Mouse (Mus musculus) gonadal fat pad, adult 2 months (tissue): Measurements from ENCODE around the gene Zfp750. TPM values are rescaled to one million over a fixed set of nuclear protein-coding genes. Genes with fewer than 3 reads are reported as not detected.

Experiments
- DNase-seq: peaks from one replicate; pipeline ENCODE4 v3.0.0-alpha.2; 2012; ENCODE audit warnings: low read depth
- polyA plus RNA-seq: library from polyadenylated mRNA; depleted of rRNA; stranded (reverse); fragments of >200 nt; gene quantifications from 2 replicates; pipeline ENCODE4 v1.2.3, GENCODE M21; 2012

Zfp750 gene
- polyA plus RNA-seq, 1 experiment, result 6.7 TPM

DNA sequence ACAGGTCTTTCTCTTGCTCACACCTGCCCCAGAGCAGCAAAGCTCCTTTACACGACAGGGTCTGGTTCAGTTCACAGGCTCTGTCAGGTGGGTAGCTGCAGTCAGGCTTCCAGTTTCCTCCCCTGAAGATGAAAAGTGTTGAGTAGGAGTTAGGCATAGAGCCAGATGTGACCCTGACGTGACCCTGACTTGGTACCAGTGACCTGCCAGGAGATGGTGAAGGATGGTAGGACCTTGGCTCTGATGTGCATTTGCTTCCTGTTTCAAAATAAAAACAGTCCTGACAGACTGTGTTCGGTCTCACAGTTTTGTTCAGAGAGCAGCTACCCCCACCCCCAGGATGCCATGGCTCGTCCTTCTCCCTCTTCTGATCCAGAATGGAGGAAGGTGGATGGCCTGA lies 23.3 kb upstream of the Zfp750 start:
- DNase-seq, result no peak

DNA sequence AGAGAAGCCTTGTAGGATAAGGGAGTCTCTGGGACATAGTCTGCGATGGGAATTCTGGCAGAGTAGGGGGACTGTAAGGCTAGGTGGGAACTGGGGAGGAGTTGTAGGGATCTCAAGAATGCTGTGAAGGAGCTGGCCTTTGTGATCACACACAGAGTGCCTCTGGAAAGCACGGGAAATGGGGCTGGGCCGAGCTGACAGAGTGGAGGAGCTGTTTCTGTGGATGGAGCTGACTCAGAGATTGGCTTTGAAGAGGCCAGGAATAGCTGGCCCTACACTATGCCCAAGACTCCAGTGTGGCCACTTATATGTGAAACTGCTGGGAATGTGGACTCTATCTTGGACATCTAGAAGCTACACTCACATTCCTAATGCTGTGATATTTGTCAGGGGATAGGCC lies 17.4 kb upstream of the Zfp750 start:
- DNase-seq, result no peak

DNA sequence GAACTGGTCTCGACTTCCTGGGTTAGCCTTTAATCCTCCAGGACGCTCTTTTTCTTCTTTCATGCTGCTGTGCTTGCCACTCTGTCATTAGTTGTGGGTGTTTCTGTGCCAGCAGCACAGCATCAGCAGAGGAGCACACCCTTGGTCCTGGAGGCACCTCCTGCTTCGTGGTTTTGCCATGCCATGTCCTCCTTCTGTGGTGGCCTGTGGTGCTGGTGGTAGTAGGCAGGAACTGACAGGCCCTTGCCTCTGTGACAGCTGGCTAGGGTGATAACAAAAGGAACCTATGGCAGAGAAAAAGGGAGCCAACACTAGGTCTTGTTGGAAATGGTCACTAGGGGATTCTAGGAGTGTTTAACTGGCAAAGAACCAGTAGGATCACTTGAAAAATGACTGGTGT lies 10.6 kb upstream of the Zfp750 start:
- DNase-seq, result no peak

DNA sequence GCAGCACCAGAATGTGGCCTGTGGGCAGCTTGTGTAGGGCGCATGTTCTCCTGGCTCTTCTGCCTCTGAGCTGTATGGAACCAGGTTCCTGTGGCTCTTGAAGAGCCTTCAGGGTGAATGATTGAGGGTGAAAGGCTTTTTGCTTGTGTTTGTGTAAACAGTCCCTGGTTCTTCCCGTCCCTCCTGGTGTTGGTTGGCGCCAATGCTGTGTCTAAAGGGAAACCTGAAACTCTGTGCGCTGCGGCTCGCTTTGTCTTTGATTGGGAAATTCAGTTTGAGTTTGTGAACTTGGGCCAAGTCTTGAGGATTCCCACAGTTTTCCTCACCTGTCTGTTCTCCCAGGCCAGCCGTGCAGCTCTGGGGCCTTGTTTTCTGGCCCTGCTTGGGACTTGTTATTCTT lies 5.1 kb upstream of the Zfp750 start:
- DNase-seq, result no peak

DNA sequence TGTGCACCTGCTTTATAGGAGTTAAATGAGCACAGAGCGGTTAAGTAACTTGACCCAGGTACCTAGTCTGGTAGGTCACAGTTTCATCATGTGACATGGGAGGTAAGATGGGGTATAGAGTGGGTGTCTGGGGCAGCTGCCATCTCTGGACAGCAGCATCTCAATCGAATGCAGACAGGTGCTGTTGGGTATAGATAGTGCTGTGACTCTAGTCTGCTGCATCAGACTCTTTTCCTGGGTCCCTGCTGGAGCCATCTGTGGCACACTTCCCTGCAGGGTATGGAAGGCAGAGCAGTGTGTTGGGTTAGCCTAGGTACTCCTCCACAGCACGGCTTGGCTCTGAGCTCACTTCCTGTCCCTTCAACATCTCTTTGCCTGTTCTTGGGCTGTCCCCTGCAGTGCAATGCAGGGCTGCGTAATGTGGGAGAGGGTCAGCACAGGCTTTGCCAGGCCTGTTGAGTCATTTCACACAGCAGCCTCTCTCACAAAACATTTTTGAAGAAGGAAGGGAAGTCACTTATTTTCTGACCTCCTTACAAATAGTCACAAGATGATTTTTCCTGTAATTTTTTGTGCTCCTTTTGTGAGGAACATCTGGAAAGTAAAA lies 3.1 kb upstream of the Zfp750 start:
- no peak for DNase-seq

DNA sequence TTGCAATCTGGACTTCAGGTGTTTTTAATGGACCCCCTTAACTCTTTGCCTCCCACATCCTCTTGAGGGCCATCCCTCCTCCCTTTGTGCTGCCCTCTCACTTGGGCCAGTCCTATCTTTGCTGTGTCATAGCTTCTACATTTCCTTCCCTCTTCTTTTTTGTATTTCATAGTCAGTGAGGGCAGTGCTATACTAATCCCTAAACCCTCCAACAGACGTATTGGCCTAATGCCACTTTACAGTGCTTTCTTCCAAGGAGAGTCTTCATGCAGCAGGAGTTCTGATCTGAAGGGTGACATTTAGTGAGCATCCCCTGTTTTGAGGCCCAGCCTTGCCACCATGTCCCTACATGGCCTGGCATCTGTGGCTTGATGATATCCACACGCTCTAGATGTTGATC lies 1.6 kb upstream of the Zfp750 start:
- DNase-seq, result no peak

DNA sequence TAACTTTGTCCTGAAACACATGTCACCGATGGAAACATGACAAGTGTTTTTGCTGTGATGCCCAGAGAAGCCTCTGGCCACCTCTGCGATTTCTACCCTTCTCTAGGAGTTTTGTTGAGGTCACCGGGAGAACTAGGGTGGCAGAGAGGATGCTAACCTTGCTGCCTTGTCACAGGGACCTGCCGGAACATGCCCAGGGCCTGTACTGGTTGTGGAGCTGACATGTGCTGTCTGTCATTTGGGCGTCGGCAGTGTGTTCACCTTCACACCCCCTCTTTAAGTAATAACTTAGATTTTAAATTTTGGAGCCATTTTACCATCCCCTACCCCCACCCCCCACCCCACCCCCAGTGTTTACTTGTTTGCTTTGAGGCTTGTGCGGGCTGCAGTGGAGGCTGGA lies 570 bp upstream of the Zfp750 start:
- no peak for DNase-seq

DNA sequence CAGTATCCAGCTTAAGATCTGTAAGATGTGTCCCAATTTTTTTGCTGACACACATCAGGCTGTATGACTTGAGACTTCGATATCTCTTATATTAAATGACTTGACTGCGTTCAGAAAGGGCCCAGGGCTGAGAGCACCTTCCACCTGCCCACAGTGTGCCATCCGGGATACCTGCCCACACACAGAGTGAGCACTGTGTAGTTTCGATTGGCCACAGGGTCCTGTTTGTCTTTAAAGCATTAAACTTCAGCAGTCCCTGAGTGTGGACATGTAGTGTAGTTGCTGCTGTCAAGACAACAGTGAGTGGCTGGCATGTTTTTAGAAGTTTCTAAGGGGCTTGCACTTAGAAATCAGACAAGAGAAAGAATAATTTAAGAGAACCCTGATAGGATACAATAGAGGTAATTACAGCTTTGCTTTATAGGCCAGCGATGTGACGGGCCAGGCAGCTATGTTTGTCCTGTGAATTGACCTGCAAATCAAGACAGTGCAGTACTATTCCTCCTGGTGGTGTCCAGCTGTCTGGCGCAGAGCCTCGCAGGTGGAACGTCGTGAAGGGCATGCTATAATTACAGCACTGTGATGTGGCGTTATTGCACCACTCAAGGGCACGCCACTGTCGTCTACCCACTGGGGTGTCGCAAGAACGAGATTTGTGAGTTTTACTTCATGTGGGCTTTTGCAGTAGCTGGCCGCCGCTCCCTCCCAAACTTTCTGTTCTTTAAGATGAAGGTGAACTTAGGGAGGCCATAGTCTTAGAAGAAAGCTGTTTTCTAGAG lies 1.3 kb downstream of the Zfp750 start:
- peak; percentile 61 for DNase-seq

DNA sequence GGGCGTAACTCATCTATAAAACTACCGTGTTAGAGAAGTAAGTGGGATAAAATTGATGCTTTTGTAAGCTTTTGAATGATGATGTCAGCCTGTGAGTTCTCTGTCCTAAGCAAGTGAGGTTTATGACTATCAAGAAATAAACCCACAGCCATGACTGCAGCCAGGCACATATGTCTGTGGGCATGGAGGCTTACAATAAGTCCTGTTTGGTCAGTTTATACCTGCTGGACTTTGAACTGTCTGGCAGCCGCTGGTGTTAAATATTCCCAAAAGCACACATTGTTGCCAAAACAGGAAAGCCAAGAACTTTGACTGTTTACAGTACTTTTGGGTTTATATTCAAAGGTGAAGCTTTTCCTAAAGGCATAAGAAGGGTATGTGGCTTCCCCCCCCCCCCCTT lies 2.2 kb downstream of the Zfp750 start:
- DNase-seq, result peak; percentile 56

DNA sequence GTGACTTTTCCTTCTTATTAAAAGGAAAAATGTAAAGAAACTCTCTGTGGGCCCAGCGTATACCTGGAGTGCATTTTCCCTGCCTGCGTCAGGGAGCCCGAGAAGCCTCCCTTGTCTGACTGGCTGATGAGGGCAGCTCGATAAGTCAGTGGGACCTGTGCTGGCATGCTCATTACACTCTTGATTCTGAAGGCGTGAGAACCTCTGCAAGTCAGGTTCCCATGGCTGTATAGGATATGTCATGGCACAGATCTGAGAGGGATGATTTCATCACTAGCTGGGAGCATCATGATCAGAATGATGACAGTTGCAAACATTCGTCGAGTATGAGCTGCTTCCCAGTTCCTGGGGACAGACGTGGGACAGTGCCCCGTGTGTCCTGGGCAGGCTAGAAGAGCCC lies 3.1 kb downstream of the Zfp750 start:
- DNase-seq, result peak; percentile 88

DNA sequence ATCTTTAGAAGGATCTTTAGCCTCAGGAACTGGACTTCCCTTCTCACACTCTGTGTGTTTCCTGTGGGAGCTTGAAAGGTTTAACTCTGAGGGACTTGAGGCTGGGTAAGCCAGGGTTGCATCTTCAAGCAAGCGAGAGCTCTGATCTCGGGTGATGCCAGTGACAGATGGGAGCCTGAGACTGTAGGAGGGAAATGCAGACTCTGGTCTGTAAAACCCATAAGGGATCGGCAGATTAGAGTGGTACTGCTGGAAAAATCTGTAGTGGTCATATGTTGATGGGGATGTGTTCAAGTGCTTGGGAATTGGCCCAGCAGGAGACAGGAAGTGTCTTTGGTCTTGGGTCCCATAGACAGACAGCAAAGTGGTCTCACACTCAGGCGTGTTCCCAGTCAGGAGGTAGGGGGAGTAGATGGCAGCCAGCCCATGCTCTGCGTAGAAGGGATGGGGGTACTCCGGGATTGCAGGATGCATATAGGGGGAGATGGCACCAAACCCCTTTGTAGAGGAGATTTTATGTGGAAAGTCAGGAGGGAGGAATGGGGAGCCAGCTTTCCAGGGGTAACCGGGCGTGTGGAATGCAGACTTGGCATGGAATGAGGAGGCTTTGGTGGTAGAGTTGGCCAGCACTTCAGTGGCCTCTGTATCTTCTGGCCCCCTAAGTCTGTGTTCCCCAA lies 6.1 kb downstream of the Zfp750 start:
- no peak for DNase-seq

DNA sequence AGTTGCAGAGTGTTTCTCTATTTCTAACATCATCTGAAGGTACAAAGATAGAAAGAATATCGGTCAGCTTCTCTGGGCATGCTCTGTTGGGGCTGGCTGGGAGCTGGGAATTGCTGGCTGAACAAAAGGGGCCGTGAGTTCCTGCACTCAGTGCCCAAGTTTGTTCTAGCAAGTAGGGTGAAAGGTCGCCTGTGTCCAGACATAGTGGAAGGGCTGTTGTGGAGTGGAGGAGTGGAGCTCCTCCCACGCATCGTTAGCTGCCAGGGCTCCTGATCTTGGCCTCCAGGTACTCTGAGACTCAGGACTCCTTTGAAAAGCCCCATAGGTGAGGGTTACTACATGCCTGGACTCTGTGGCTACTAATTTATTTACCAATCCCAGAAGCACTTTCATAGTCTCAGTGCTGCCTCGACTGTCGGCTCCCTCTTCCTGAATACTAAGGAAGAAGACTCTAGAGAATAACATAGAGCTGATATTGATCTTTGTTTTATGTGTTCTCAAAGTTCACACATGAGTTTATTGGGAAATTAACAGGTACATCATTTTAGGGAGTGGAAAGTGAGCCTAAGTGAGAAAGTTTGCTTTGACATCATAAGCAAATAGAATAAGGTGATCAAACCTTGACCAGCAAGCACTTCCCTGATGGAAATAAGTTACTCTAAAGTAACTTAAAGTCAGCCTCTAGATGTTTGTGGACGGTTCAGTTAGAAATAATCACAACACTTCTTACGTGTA lies 8.5 kb downstream of the Zfp750 start:
- DNase-seq, result peak; percentile 47

DNA sequence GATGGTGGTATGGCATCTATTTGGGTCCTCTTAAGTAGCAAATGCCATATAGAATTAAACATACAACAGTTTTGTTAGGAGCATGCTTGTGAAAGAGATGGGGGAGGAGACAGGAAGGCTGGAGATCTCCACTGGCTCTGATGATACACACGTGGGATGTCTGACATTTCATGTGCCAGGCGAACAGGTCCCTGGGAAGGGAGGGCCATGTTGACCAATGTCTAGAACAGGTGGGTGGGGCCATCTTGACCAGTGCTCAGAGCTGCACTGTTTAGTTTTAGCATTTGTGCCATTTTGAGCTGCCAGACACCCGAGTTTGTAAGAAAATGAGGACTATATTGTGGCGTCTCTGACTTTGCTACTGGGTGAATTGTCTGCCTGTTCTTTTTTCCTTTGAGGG lies 10.7 kb downstream of the Zfp750 start:
- peak; percentile 40 for DNase-seq

DNA sequence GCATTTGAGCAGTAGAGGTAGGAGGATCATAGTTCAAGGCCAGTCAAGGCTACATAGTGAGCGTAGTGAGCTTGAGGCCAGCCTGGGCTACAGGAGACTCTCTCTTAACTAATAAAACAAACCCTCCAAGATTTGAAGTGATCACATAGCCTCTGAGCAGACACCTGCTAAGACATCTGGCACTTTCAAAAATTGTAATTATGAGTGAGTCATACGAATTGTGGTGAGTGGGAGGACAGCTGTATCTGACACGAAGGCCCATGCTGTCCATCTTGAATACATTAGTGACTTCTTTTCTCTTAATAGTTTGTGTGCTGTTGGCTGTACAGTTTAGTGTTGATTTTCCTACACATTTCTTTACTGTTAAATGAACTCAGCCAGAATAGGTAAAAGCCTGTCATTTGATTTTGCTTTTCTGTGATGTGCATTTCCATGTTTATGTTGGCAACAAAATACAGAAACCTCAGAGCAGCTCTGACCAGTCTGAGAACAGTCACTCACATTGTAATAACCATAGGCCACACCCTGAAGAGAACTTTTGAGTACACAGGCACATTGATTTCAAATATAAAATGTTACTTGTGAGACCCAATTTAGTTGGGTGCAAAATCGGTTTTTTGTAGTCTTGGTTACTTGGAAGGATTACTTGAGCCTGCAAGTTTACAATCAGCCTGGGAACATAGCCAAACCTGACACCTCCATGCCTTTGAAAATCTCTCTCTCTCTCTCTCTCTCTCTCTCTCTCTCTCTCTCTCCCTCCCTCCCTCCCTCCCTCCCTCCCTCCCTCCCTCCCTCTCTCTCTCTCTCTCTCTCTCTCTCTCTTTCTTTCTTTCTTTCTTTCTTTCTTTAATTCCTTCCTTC lies 16.9 kb downstream of the Zfp750 start:
- DNase-seq, result no peak

DNA sequence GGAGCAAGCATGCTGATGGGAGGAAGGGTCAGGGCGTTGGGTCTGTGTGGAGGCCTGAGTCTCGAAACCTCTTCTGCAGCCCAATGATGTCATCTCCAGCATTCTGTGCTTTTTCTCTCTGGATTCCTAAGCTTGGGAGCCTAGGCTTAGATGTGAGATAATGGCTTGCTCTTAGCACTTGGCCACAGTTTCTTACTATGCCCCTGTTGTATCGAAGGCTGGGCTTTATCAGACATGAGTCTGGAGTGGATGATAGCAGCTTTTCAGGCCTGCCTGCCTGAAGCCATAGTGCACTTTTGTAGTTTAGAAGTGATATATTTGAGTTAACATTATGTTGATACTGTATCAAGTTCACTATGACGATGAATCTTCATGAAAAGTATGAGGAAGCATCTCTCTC lies 17.6 kb downstream of the Zfp750 start:
- DNase-seq, result no peak

DNA sequence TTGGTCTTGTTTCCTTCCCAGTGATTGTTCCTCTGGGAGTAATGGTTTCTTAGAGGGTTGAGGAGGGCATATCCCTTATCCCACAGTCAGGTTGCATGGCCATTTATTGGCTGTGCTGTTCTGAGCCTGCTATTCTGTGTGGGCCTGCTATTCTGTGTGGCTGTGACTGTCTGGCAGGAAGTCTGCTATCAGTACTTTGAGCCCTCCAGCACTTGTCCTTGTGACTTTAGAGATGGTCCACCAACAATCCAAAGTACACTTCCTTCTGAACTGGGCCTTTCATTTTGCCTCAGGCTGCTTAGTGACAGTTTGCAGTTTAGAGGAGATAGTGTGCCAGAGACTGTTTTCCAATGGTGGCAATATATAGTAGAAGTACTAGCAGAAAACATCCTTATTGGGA lies 18.5 kb downstream of the Zfp750 start:
- no peak for DNase-seq

DNA sequence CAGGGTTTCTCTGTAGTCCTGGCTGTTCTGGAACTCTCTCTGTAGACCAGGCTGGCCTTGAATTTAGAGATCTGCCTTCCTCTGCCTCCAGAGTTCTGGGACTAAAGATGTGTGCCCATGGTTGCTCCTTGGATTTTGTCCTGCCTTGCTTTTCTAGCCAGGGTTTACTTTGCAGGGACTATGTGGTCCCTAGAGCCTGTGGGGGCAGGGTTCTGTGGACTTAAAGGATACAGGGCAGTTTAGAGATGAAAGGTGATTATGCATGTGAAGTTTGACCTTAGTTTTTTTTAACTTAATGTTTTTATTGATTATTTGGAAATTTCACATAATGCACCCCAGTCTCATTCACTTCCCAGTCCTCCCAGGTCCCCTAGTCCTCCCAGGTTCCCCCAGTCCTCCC lies 28.5 kb downstream of the Zfp750 start:
- no peak for DNase-seq

DNA sequence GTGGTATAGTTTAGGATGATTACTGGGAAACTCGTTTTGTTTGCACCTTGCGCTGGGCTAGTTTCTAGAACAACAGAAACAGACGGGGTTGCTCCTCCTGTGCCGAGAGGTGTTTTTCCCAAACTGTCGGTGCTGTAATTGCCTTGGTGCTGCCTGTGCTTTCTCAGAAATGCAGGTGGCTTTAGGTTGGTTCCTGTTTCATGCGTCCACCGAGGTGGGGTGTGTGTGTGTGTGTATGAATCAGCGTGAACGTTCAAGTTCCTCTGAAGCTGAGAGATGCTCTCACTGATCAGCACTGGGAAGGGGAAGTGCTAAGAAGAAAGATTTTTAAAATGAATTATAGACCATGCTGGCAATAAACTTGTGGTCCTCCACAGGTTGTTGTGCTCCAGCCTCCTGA lies 33.3 kb downstream of the Zfp750 start:
- no peak for DNase-seq

DNA sequence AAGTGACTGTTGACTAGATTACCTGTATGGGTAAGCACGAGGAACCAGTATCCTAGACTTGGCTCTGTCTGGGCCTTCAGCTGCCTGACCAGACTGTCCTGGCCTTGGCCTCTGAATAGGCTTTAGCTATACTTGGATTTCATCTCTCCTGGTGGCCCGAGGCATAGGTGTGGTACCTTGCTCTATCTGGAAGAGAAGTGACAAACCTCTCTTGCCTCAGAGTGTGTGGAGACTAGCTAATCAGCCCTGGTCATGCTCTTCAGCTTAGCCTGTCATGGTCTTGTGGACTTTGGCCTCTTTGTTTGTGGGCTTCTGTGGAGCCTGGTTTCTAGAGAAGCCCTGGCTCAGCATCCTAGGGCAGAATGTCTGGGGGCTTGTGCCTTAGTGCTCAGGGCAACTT lies 38.0 kb downstream of the Zfp750 start:
- DNase-seq, result peak; percentile 54

DNA sequence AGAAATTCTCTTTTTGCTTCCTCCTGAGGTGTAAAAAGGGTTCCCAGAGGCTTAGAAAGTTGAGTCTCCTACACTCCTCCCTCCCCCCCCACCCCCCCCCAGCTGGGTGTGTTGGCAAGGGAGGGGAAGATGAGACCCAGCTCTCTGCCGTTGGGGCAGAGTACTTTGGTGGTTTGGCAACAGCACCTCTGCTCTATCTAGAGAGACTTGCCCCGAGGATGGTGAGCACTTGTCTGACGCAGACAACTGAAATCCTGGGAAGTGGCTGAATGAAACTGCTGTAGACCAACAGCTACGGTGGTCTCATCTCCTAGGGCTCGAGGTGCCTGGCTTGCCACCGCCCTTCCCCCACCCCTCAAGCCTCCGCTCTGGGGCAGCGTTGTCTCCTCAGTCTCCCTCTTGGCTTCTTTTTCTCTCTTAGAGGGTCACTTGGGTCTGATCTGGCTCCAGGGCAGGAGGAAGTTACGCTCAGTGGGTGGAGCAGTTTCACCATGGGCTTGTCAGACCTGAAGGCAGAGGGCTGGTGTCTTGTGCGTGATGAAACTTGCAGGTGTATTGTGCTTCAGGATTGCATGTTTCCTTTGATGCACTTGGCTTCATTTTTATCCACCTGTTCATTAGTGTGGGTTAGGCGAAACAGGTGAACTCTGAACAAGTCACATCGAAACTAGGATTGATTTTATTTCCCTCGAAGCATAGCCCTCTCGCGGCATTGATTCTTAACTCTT lies 39.5 kb downstream of the Zfp750 start:
- peak; percentile 85 for DNase-seq
